Mouse (Mus musculus) layer of hippocampus, postnatal 36 days (tissue): ENCODE measurements around the gene Cyth3. TPM values are rescaled to one million over a fixed set of nuclear protein-coding genes. Genes with fewer than 3 reads are reported as not detected.

Source experiments
- DNase-seq, 2 experiments: peaks; one replicate each; pipeline ENCODE4 v3.0.0; 2022
- total RNA-seq, 2 experiments: library from RNA; stranded (reverse); gene quantifications; 2 replicates each; pipeline ENCODE4 v1.2.3; 2021

Gene Cyth3
- total RNA-seq, 2 experiments from 2014 or later: 44.2 to 48.6 TPM

DNA sequence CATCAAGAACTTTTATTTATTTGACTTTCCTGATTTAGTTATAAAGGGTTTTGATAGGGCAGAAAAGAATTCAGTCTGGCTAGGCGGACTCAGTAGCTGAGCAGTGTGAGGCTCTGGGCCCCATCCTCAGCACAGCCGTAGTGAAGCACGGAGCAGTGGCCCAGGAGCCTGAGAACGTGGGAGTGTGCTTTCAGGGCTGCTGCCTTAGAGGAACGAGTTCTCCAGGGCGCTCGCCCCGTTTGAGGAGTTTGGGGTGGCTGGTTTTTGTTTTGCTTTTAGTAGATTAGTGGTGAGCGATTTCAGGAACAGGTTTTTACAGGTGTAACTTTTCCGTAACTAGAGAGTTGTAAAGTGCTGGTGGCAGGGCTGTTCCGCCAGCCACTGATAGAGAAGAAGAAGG is 13.1 kb downstream of the Cyth3 start:
- no peak for DNase-seq

DNA sequence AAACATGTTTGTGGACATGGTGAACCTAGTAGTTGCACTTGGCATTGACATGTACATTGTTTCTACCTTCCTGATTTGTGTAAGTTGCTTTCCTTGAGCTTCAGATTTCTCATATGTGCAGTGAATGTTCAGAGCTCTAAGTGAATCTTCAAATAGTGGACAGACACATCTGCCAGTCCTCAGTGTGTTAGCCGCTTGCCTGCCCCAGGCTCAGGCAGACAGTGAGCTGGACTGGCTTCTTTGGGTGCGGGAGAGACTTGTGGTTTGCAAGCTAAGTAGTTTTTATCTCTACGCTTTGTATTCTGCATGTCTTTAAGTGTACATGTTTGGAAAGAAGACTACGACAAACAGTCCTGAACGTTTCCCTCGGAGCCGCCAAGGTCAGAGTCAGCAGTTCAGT is 13.9 kb downstream of the Cyth3 start:
- no peak for DNase-seq

GRCm38 (mm10) chr5:143637832-143638420 is 15.7 kb downstream of the Cyth3 start:
- peak; percentile 16 to 27 for DNase-seq

GRCm38 (mm10) chr5:143638516-143639270 is 16.4 kb downstream of the Cyth3 start:
- no peak for DNase-seq

- DNase-seq: no peak
Measured at GRCm38 (mm10) chr5:143639329-143639728, 17.1 kb downstream of the Cyth3 start.

GRCm38 (mm10) chr5:143639810-143640209 is 17.6 kb downstream of the Cyth3 start:
- DNase-seq: no peak

DNA sequence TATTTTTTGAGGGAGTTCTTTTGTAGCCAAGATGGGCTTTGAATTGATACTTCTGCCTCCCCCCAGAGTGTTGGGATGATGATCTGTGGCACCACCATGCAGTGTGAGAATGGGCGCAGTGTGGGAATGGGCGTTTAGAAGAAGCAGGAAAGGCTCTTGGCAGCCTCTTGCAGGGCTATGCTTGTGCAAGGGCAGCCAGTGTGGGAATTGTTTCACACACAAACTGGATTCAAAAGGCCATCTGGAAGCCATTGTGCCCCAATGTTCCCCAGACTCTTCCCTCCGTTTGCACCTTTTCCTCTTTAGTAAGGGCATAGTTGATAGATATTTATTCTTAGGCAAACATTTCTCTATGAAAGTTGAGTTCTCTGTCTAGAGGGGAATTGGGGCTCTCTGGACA is 19.3 kb downstream of the Cyth3 start:
- no peak for DNase-seq

GRCm38 (mm10) chr5:143642262-143642831 is 20.1 kb downstream of the Cyth3 start:
- no peak for DNase-seq

- DNase-seq: no peak
Measured at GRCm38 (mm10) chr5:143645976-143646375, 23.7 kb downstream of the Cyth3 start.

GRCm38 (mm10) chr5:143647412-143647811 is 25.2 kb downstream of the Cyth3 start:
- DNase-seq: no peak

DNA sequence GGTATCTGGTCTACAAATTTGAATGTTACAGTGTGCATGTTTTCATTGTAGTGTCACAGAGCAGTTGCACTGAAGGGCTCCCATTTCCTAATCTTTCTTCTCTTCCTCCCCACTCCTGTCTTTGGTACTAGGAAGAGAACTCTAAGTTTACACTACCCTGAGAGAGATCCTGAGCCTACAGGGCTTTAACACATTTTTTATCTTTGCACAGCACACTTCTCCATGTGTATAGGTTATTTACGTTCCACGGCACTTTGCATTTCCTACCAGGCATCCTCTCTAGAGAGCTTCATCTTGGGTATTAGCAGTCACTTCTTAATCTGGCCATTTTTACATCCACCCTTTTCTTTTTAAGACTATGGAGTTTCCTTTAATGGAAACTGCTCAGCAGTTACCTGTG is 25.8 kb downstream of the Cyth3 start:
- DNase-seq: no peak

DNA sequence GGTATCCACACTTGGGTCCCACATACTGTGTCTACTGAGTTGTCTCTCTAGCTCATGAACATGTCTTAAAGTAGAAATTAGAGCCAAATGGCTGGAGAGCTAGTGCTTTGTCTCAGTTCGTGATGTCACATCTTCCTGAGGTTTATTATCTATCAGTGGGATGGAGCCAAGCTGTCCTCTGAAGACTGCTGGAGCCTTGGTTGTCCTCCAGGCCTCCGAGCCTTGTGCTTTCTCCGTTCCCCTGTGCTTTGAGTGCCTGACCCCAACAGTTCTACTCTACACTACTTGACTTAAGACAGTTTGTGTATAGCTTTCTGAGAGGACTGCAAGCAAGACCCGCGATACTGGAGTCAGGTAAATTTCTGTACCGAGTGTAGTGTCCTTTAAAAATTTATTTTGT is 26.9 kb downstream of the Cyth3 start:
- no peak for DNase-seq

DNA sequence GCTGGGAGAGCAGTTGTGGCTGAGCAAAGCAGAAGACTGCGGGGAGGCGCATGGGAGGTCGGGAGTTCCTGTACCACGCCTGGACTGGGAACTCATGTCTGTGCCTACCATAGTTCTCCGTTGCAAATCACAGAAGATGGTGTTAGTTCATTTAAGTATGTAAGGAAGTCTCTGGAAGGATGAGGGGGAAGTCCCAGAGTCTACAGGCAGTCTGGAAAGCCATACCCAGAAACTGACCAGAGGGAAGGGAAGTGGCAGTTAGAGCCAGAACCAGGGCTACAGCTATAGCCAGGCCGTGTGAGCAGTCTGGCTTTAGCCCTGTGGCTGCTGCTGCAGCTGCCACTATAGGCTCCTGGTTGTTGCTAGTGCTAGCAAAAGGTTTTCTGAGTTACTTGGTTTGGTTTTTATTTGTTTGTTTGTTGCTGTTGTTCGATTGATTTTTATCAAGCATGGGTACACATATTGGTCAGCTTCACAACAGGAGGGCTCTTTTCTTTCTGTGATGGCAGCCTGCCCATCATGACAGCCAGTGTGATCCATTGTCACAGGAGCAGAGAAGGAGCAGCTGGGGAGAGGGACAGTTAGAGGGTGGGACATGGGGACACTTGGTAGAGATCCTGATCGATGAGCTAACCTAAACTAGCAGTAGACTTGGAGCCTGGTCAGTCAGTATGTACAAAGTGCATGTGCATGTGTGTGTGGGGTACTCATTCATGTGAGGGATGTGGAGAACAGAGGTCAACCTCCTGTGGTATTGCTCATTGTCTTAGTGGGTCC is 29.8 kb downstream of the Cyth3 start:
- no peak for DNase-seq

GRCm38 (mm10) chr5:143653497-143653896 is 31.2 kb downstream of the Cyth3 start:
- no peak for DNase-seq

DNA sequence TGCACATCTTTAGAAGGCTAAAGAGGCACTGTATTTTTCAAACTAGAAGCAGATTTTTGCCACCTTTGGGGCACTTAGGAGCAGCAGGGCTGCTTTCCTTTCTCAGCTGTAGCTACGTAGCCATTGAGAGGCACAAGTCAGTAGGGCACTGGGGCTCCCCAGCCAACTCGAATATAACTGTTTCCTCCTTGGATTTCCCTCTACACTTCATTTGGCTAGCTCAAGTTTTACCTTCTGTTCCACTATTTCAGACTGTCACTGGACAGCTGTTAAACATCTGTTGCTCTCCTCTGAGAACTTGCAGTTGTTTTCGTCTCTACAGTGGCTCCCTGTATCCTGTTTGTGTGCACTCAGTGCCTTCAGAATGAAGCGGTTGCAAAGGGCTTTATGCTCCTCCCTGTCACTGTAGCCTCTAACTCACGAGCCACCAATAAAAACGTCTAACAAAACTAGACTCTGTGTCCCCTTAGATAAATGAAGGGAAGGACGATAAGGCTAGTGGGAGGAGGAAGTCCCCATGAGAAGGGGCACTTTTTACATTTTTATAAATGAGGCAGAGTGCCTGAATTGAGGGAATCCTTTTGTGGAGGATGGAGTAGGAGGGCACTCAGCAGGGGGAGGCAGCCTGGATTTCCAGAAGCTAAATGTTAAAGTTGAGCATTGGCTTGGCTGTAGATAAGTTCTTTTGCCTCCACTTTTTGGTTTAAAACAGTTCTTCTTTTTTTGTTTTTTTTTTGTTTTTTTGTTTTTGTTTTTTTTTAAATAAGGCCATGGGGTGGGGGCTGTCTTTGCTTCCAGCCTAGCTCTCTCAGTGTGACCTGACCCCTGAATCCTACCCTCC is 32.6 kb downstream of the Cyth3 start:
- no peak for DNase-seq

DNA sequence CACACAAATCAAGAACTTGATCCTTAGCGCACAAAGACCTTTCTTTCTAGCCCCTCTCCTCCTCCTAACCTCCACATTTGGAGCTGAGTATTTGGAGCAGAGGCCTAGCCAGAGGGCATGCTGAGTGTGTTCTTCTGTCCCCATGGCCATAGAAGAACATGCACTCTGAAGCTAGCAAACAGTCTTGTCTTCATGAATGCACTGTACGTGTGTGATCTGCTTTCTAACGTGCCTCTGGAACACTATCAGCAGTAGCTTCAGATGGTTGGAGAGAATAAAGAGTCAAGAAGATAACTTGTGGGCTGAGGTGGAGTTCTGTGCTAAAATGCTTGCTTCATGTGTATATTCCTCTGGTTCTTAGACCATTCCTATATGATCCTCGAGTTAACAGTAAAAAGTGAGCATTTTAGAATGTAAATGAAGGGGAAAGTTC is 33.3 kb downstream of the Cyth3 start:
- DNase-seq: no peak

GRCm38 (mm10) chr5:143656708-143657245 is 34.5 kb downstream of the Cyth3 start:
- no peak for DNase-seq

DNA sequence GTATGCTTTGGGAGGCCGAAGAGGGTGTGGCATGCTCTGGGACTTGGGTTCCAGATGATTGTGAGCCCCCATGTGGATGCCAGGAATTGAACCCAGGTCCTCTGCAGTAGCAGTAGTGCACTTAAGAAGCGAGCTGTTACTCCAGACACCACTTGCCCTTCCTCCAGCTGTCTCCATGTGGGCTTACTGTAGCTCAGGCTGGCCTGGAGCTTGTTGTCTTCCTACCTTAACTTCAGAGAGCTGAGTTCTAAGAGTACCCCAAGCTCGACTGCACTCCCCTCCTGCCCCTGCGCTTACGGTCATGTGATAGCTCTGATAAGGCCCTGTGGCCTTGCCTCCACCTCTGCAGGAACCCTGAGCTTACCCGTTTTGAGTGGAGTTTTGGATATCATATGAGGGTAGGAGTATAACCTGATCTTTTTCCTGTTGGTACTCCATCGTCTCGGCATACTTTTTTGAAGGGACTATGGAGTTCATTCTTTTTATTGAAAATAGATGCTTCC is 36.8 kb downstream of the Cyth3 start:
- DNase-seq: no peak

DNA sequence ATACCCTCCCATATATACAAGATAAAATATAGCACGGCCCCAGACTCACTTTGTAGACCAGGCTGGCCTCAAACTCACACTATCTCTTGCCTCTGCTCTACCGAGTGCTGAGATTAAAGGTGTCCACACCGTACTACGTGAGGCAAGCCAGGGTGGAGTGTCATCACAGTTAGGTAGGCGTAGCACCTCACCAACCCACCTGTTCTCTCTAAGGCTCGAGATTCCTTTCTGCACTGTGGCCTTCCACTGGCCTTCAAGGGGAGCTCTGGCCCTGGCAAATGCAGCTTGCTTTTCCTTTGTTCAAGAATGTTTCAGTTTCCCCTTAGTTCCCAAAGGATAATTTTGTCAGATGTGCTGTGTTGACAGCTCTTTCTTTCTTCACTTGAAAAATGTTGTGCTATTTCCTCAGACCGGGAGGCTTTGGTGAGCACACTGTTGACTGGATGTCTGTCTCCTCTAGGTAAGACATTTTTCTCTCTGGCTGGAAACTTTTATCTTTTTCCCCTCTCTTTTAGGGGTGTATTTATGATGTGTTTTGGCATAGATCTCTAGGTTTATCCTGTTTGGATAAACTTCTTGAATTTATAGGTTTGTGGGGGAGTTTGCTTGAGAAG is 40.9 kb downstream of the Cyth3 start:
- DNase-seq: no peak

DNA sequence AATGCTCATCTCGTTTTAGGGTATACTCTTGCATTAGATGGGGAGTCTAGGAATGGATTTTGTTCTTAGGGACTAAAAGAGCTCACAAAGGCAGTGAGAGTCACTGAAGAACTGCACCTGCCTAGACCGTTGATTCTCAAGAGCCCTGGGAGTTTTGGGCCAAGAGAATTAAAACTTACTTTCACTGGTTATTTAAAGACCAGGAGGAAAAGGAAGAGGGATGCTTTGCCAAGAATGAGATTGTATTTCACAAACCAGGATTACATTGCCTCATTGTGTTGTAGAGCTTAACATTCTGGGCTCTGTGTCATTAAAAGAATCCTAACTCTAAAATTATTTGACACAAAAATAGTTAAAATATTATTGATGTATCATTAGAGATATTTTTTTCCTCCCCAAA is 43.3 kb downstream of the Cyth3 start:
- no peak for DNase-seq

GRCm38 (mm10) chr5:143666015-143666414 is 43.8 kb downstream of the Cyth3 start:
- no peak for DNase-seq
